Mouse (Mus musculus) ovary, adult 18-20 months (tissue): Measurements from ENCODE around the gene A430005L14Rik.
"Not testable (repeated sequence)": the region's sequence is repeated elsewhere in the genome, so short reads cannot be mapped to it uniquely, and the experiment has no call there.

Source experiments
- DNase-seq: peaks from one replicate; pipeline ENCODE4 v3.0.0; 2022; ENCODE audit warnings: low spot score, mixed read lengths

A430005L14Rik gene

GRCm38 (mm10) chr4:153956569-153957405 is at the start of gene A430005L14Rik:
Gene A430005L14Rik (plus strand): TSS chr4:153957237.
- peak; percentile 96 for DNase-seq

DNA sequence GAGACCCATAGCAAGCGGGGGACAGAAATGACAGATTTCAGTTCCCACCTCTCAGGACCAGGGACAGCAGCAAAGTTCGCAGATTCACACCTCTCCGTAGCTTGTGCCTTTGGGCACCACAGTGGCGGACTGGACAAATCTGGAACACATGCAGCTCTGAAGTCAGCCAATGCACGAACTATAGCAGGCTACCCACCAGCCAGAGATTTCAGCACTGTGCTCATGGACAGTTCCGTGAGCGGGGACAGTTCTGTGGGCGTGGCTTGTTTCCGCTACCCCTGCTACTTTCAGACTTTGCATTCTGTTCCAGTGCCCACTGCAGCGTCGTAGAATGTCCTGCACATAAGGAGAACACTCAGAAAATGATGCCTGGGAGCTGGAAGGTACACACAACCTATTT is 49.5 kb upstream of the A430005L14Rik start:
- no peak for DNase-seq

- DNase-seq = no peak
Observed at GRCm38 (mm10) chr4:153913635-153914034, 43.4 kb upstream of the A430005L14Rik start.

DNA sequence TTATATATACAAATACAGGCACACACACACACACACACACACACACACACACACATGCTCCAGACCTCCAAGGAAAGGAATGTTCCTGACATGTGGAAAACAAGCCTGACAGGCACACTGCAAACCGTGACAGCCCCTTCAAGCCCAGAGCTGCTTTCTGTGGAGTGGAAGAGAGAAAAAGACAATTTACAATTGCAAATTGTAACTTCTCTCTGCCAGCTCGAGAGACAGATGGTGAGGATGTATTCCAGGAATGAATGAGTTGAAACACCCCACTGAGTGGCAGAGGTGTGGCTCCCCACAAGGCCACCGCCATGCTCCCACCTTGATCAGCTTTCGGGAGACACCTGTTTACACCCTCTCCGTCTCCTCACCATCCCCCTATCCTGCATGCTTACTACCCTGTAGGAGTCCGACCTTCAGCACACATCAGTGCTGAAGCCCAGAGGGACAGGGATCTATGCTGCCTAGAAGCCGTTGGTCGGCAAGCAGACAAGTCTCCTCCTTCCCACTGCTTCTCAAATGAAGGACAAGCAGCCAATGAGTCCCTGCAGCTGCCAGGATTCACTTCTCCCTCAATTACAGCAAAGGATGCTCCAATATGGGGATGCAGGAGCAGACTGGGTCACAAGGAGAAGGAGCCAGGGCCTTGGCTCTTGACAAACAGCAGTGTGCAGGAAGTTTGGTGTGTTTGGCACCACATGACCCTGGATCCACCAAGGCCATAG is 39.1 kb upstream of the A430005L14Rik start:
- no peak for DNase-seq

- no peak for DNase-seq
Observed at GRCm38 (mm10) chr4:153920517-153921233, 36.4 kb upstream of the A430005L14Rik start.

DNA sequence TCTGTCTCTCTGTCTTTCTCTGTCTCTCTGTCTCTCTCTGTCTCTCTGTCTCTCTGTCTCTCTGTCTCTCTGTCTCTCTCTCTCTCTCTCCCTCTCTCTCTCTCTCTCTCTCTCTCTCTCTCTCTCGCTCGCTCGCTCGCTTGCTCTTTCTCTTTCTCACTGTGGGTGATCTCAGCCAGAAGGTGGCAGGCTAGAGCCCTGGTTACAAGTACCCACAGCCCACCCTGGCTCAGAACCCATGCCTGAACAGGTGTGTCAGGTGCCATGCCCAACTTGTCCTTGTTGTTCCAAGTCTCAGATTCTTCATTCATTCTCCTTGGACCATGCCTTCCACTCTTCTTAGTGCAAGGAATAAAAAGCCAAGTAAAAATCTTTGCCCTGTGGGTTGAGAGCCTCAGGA is 34.9 kb upstream of the A430005L14Rik start:
- DNase-seq = not testable (repeated sequence)

GRCm38 (mm10) chr4:153928772-153929299 is 28.2 kb upstream of the A430005L14Rik start:
- DNase-seq = no peak

- no peak for DNase-seq
Observed at GRCm38 (mm10) chr4:153929425-153929824, 27.6 kb upstream of the A430005L14Rik start.

GRCm38 (mm10) chr4:153929921-153930320 is 27.1 kb upstream of the A430005L14Rik start:
- DNase-seq = no peak

DNA sequence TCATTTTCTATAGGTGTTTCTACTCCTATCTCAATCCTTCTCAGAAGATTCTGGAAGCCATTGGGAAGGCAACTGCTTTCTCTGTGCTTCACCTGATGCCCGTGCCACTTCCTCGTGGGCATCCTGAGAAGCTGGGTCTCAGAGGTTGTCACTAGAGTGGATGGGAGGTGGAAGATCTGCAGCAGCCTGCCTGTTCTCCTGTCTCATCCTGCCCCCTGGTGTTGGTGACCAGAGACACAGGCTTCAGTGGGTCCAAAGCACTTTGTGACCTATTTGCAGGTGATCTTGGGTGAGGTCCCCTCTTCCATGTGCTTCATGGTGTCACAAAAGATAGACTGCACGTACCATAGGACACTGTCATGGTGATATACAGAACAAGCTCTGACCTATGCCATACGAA is 13.8 kb upstream of the A430005L14Rik start:
- no peak for DNase-seq

GRCm38 (mm10) chr4:153944261-153944660 is 12.8 kb upstream of the A430005L14Rik start:
- no peak for DNase-seq

DNA sequence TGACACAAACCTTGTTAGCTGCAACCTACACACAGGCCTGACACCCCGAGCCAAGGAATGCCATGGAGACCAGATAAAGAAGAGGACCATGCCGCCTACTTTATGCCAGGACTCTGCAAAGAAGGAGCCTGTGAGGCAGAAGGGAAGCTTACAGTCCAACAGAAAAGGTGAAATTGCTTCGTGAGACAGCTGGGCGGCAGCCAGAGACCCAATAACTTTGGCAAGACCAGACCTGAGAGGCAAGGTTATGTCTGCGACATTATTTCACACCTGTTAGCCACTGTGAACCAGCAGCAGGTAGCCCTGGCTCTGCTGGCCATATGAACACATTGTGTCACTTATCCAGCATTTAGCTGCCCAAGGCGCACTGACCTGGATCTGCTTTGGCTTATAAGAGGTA is 11.3 kb upstream of the A430005L14Rik start:
- no peak for DNase-seq

- no peak for DNase-seq
Observed at GRCm38 (mm10) chr4:153950372-153950771, 6.7 kb upstream of the A430005L14Rik start.

DNA sequence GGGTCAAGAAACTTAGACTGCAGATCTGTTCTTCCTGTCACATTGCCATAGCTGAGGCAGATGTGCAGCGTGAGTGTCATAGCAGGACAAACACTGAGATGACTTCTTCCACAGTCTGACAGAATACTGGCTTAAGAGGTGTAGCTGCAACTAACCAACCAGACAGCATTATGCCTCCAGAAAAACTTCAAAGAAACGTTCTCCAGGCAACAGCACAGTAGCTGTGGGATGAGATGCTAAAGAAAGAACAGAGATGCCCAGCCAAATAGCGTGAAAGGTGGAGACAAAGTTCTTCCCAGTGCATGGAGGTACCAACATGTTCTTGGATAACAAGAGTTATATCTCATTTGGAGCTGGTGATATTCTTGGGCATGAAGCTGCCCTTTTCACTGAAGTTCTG is 5.9 kb upstream of the A430005L14Rik start:
- no peak for DNase-seq

- no peak for DNase-seq
Observed at GRCm38 (mm10) chr4:153951692-153952091, 5.3 kb upstream of the A430005L14Rik start.

DNA sequence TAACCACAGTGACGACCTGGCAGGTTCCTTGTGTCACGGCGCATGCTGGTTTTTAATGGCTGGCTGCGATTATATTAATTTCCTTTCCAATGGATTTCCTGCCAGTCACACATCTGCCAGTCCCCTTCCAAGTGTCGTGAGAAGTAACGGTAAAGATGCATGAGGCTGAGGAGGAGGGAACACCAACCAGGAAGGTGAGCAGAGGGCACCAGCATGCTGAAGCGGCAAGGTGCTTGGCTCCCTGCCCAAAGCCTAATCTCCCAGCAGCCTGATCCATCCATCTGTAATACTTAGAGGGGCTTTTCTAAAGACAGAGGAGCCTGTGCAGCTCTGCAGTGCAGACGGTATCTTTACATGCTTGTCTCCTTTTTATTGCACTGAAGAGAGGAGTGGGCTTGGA is 1.4 kb upstream of the A430005L14Rik start:
- DNase-seq = no peak

- no peak for DNase-seq
Observed at GRCm38 (mm10) chr4:153957444-153958250, 610 bp downstream of the A430005L14Rik start.

DNA sequence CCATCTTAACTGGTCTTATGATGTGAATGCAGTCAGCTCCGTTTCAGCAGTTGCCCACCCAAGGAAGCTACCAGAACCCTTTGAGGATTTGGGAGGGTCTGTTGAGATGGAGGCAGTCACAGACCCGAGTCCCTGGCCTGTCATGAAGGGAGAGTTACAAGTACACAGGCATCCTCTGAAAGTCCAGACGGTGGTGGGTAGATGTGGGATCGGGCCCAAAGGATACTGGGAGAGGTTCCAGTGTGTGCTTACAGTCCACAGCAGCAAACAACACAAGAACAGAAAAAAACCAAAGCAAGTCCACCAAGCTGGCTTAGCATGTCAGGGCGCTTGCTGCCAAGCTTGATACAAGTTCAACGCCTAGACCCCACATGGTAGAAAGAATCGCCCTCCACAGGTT is 5.6 kb downstream of the A430005L14Rik start:
- DNase-seq = no peak

- no peak for DNase-seq
Observed at GRCm38 (mm10) chr4:153966651-153967050, 9.6 kb downstream of the A430005L14Rik start.

- no peak for DNase-seq
Observed at GRCm38 (mm10) chr4:153967556-153967955, 10.5 kb downstream of the A430005L14Rik start.

DNA sequence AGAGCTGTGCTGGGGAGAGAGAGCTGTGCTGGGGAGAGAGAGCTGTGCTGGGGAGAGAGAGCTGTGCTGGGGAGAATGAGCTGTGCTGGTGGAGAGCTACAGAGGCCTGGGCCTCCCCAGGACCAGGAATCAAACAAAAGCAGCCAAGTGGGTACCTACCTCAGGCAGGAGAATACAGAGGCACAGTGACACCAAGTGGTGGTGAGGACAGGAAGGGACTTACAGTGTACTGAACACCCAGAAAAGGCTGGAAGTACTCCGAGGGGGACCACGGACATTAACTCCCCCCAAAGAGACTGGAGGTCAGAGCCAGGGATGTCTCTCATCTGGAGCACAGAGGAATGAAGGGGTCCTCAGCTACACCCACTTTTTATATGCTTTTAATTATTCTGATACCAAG is 11.0 kb downstream of the A430005L14Rik start:
- no peak for DNase-seq
